Comparison of ENCODE assay signal across 21 mouse cellular contexts in the genomic region with DNA sequence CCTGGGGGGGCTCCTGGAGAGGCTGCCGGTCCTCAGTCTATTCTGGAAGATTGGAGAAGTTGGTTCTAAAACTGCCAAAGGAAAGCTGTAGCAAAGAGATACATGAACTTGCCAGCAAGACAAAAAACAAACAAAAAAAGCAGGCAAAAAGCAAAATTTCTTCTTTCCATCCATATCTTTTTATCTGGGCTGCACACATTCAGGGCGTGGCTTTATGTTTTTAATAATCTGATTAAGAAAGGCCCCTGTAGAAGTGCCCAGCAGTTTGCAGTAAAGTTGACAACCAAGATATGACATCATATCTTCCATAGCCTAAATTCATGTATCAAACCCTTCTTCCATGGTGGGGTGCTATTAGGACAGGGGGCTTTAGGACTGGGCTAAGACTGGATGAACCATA. TPM values are rescaled to one million over a fixed set of nuclear protein-coding genes. Genes with fewer than 3 reads are reported as not detected.
A peak's percentile ranks its signal among the peaks of the same experiment; 100 is the strongest.
DNase-seq lines count a peak whose midpoint lies in the region; ATAC-seq and TF ChIP-seq lines count a peak whose summit lies in the region.
"Had no signal": no experiment of that assay in that cellular context is flagged by ENCODE, and none has a peak within 500 bp of the region (broad histone marks: within the 10 kb centered on the region; RNA-seq: fewer than 3 reads in every experiment).

No protein-coding gene starts in this region.

- H3K9me3 ChIP-seq in liver, embryonic 14.5 days (ENCODE audit: control insufficient read depth, low read length), result no peaks in the 10 kb centered on the region
- no peaks in the 10 kb centered on the region; the same call in 1 of the 2 replicates for H3K9me3 ChIP-seq in intestine, embryonic 16.5 days (ENCODE audit: control insufficient read depth, low read length)
- H3K9me3 ChIP-seq: embryonic facial prominence, embryonic 13.5 days; midbrain, embryonic 13.5 days had no signal

- peak; percentile 28 for DNase-seq in c-Kit-negative CD71-positive TER-119-positive erythroid progenitor cells, embryonic 14.5 days (ENCODE audit: low read depth, low spot score)
- peak; percentile 58 to 73 (median 69) for DNase-seq in liver, embryonic 14.5 days (ENCODE audit: low read depth in 3 of 3, low spot score in 3 of 3)
- no peak for DNase-seq in thymus, postnatal 36 days
- DNase-seq: cerebellum, adult 8-10 months; cerebellum, postnatal 36 days; embryo, embryonic 11 days; gastrocnemius, postnatal 14 days; heart, adult 11 months; kidney, adult 8-10 months; kidney, postnatal 14 days; lung, adult 18-20 months; lung, postnatal 10 days; right cerebral cortex, postnatal 4 days had no signal

- H3K4me1 ChIP-seq in liver, embryonic 14.5 days (replicated peaks; ENCODE audit: control insufficient read depth in 2 of 2, insufficient read depth in 2 of 2, low read length in 1 of 2), result peaks cover 27 to 33% of the 10 kb centered on the region in 2 experiments
- peaks cover 31% of the 10 kb centered on the region for H3K4me1 ChIP-seq in olfactory bulb, adult 2 months (ENCODE audit: control insufficient read depth, insufficient read depth, low read length)
- H3K4me1 ChIP-seq in intestine, embryonic 16.5 days (ENCODE audit: control insufficient read depth, insufficient read depth, low read length), result peaks cover 14% of the 10 kb centered on the region

- WGBS in liver, embryonic 14.5 days (ENCODE audit: insufficient replicate concordance), result 16% methylated on average over 2 of the region's 2 CpGs
- WGBS in olfactory bulb, adult 2 months, result 86% methylated on average over 2 of the region's 2 CpGs
- WGBS in intestine, embryonic 16.5 days, result 92% methylated on average over 2 of the region's 2 CpGs

- H3K27me3 ChIP-seq in liver, embryonic 14.5 days (ENCODE audit: control insufficient read depth, insufficient read depth, low read length), result no peaks in the 10 kb centered on the region
- H3K27me3 ChIP-seq in intestine, embryonic 16.5 days (replicated peaks; ENCODE audit: control insufficient read depth, insufficient read depth, low read length), result no peaks in the 10 kb centered on the region
- H3K27me3 ChIP-seq: embryonic facial prominence, embryonic 13.5 days; midbrain, embryonic 13.5 days had no signal

- peak overlapping the region; percentile 70 for H3K27ac ChIP-seq in liver, embryonic 14.5 days
- H3K27ac ChIP-seq in olfactory bulb, adult 2 months (ENCODE audit: insufficient read depth, low read depth, low read length), result 0 out of 2 replicates have a peak overlapping the region, but pooled peaks have one; percentile 26
- no peak overlapping the region for H3K27ac ChIP-seq in intestine, embryonic 16.5 days (ENCODE audit: low read length)
- H3K27ac ChIP-seq: embryonic facial prominence, embryonic 13.5 days; midbrain, embryonic 13.5 days had no signal

- ATAC-seq in erythroid progenitor cell, adult 5-6 weeks (replicated peaks; ENCODE audit: low FRiP score, poor library complexity, severe bottlenecking), result peak; percentile 57; the same call in 1 of the 2 replicates
- peak; percentile 72 for ATAC-seq in liver, embryonic 14.5 days (ENCODE audit: insufficient read depth)
- no peak for ATAC-seq in activated CD4-positive, CD25-positive, alpha-beta regulatory T cell, adult 4 months
- no peak for ATAC-seq in intestine, embryonic 16.5 days
- ATAC-seq: forebrain, embryonic 16.5 days; midbrain, embryonic 13.5 days had no signal

- H3K4me2 ChIP-seq in liver, embryonic 14.5 days (ENCODE audit: low read depth), result peak overlapping the region; percentile 58
- no peak overlapping the region for H3K4me2 ChIP-seq in intestine, embryonic 16.5 days (ENCODE audit: low read depth, low read length)
- H3K4me2 ChIP-seq: midbrain, embryonic 13.5 days had no signal

- TF ChIP-seq EP300 in liver, embryonic 14.5 days (IDR thresholded peaks at IDR 0.05; ENCODE audit: low read depth), result peak; percentile 76

- 0 out of 2 replicates have a peak overlapping the region, but pooled peaks have one; percentile 21 for H3K9ac ChIP-seq in liver, embryonic 14.5 days (replicated peaks)
- no peak overlapping the region for H3K9ac ChIP-seq in intestine, embryonic 16.5 days (ENCODE audit: low read depth, low read length)
- H3K9ac ChIP-seq: embryonic facial prominence, embryonic 13.5 days; midbrain, embryonic 13.5 days had no signal

- no peak overlapping the region for H3K4me3 ChIP-seq in liver, embryonic 14.5 days (ENCODE audit: insufficient read depth in 1 of 2, low read depth in 2 of 2, low read length in 2 of 2)
- H3K4me3 ChIP-seq in olfactory bulb, adult 2 months (ENCODE audit: insufficient read depth, low read depth, low read length), result no peak overlapping the region
- no peak overlapping the region for H3K4me3 ChIP-seq in intestine, embryonic 16.5 days (ENCODE audit: low read length)
- H3K4me3 ChIP-seq: embryonic facial prominence, embryonic 13.5 days; midbrain, embryonic 13.5 days had no signal

- TF ChIP-seq POLR2A in olfactory bulb, adult 2 months (IDR thresholded peaks at IDR 0.05; ENCODE audit: insufficient read depth, low read depth, low read length), result no peak

- TF ChIP-seq CTCF in liver, embryonic 14.5 days (IDR thresholded peaks at IDR 0.05; ENCODE audit: low read depth), result no peak
- no peak for TF ChIP-seq CTCF in olfactory bulb, adult 2 months (IDR thresholded peaks at IDR 0.05; ENCODE audit: insufficient read depth, low read depth, low read length)

- H3K36me3 ChIP-seq in liver, embryonic 14.5 days (replicated peaks; ENCODE audit: control insufficient read depth, insufficient read depth, low read depth), result no peaks in the 10 kb centered on the region
- H3K36me3 ChIP-seq in intestine, embryonic 16.5 days (ENCODE audit: control insufficient read depth, insufficient read depth, low read length), result no peaks in the 10 kb centered on the region
- H3K36me3 ChIP-seq: embryonic facial prominence, embryonic 13.5 days; midbrain, embryonic 13.5 days had no signal

RNA-seq across cellular contexts. Expression of a gene that starts 21.4 kb away (rescaled TPM):
- total RNA-seq in erythroid progenitor cell, adult 5-6 weeks (2015; ENCODE audit: low replicate concordance), result not detected in 2 replicates
- not detected in 2 replicates for total RNA-seq in erythroid progenitor cell, adult 5-6 weeks (2017; ENCODE audit: low replicate concordance)
- 0.56 and 0.94 TPM in 2 replicates for polyA plus RNA-seq in liver, embryonic 14.5 days (2012; rRNA removed)
- polyA plus RNA-seq in liver, embryonic 14.5 days (2014; fragmentation: Nextera tagmentation; extraction: Ambion mirVana), result 0.85 and 0.94 TPM in 2 replicates
- not detected in 2 replicates for polyA plus RNA-seq in olfactory bulb, adult 2 months (2012; ENCODE audit: insufficient read depth, insufficient read length, low replicate concordance, missing spikeins)
- polyA plus RNA-seq in activated CD4-positive, CD25-positive, alpha-beta regulatory T cell, adult 4 months (2017; shearing (Covaris generic)), result 1 to 10 TPM; 2.1 to 6.0 TPM
- 26.5 and 28.3 TPM in 2 replicates for polyA plus RNA-seq in intestine, embryonic 16.5 days (2015; fragmentation: Nextera tagmentation; extraction: Ambion mirVana)
- total RNA-seq: megakaryocyte, adult 5-6 weeks had no signal

RNA-seq across cellular contexts. Expression of a gene that starts 33.6 kb away (rescaled TPM):
- total RNA-seq in erythroid progenitor cell, adult 5-6 weeks (2015; ENCODE audit: low replicate concordance), result 547 and 879 TPM in 2 replicates
- total RNA-seq in erythroid progenitor cell, adult 5-6 weeks (2017; ENCODE audit: low replicate concordance), result 529 and 618 TPM in 2 replicates
- 88.2 and 236 TPM in 2 replicates for polyA plus RNA-seq in liver, embryonic 14.5 days (2012; rRNA removed)
- 453 and 467 TPM in 2 replicates for polyA plus RNA-seq in liver, embryonic 14.5 days (2014; fragmentation: Nextera tagmentation; extraction: Ambion mirVana)
- polyA plus RNA-seq in olfactory bulb, adult 2 months (2012; ENCODE audit: insufficient read depth, insufficient read length, low replicate concordance, missing spikeins), result not detected in 2 replicates
- polyA plus RNA-seq in activated CD4-positive, CD25-positive, alpha-beta regulatory T cell, adult 4 months (2017; shearing (Covaris generic)), result 1,000 to 10,000 TPM in 1 of 2 experiments, 100 to 1,000 TPM in 1; 720 to 1,295 TPM
- polyA plus RNA-seq in intestine, embryonic 16.5 days (2015; fragmentation: Nextera tagmentation; extraction: Ambion mirVana), result 455 and 503 TPM in 2 replicates

Comparison
In these comparisons a context has a peak if more than half of its experiments do, and no peak if none do; other contexts are left out.
1. DNase-seq: peak in c-Kit-negative CD71-positive TER-119-positive erythroid progenitor cells, embryonic 14.5 days (single experiment) and liver, embryonic 14.5 days (3 of 3); none in thymus, postnatal 36 days (0 of 2).
2. ATAC-seq: peak in erythroid progenitor cell, adult 5-6 weeks (single experiment) and liver, embryonic 14.5 days (single experiment); none in activated CD4-positive, CD25-positive, alpha-beta regulatory T cell, adult 4 months (single experiment) and intestine, embryonic 16.5 days (single experiment).